Mouse (Mus musculus): ENCODE data around the gene Abhd2.

The Abhd2 gene

GRCm38 (mm10) chr7:79318110-79318801, 45.3 kb downstream of the Abhd2 start:
- CTCF ChIA-PET: interaction anchor here in 1 of 4 experiments (1.5 kb wide), 1 partner anchor 28 kb away, joined by 8 read pairs; no protein-coding TSS in a partner anchor

GRCm38 (mm10) chr7:79323855-79324254, 50.9 kb downstream of the Abhd2 start:
- ChIA-PET POLR2A (interaction anchor here in 3 of 4 experiments (0.6 to 1.4 kb wide), 4 partner anchors 9 to 91 kb away, joined by 3 to 7 read pairs (median 3); partner anchors contain the start of gene Abhd2 (in 1 of the 3)), CTCF (interaction anchor here in 3 of 4 experiments (0.7 to 2.2 kb wide), 3 partner anchors 22 kb away, joined by 3 to 8 read pairs (median 4); no protein-coding TSS in a partner anchor)

More at GRCm38 (mm10) chr7:79318110-79318801, 45.3 kb downstream of the Abhd2 start:
- POLR2A ChIA-PET: no interaction called here

DNA sequence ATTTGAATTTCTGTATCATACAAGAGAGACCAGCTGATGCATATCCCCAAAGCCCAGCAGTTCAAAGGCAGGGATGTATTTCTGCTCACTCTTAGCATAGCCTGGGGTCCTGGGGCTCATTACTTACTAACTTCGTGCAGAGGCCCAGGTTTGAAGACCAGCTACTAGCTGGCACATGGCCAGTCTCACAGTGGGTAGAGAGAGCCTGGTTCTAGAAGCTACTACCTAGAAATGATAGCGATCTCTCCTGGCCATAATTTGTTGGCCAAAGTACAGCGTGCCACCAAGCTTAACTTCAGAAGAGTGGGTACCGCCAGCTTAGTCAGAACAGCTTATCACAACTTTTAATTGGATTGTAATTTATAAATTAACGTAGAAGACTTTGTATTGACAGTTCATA, 55.8 kb downstream of the Abhd2 start:
- POLR2A ChIA-PET: interaction anchor here in 3 of 4 experiments (0.6 to 1.2 kb wide), 6 partner anchors 19 to 139 kb away, joined by 3 to 4 read pairs (median 3); no protein-coding TSS in a partner anchor
- CTCF ChIA-PET: interaction anchor here (0.6 to 6.7 kb wide), 7 partner anchors 17 to 586 kb away, joined by 3 to 54 read pairs (median 3); no protein-coding TSS in a partner anchor

DNA sequence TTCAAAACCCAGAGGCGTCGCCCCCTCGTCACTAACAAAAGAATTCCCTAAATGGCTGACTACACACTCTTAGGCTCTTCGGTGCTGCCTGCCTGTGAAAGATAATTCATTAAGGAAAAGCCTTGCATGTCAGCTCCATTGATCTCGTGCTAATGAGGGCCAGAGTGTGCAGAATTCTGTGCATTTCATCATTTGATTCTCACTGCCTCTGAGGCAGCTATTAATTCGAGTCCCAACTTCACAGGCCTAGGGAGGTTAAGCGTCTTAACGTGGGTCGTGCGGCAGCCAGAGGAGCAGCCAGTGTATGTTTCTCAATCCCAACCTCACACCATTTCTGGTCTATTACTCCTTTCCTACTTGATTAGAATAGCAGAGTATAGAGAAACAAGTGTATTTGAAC, 58.2 kb downstream of the Abhd2 start:
- ChIA-PET CTCF (interaction anchor here (0.6 to 6.7 kb wide), 11 partner anchors 15 to 198 kb away, joined by 3 to 54 read pairs (median 6); no protein-coding TSS in a partner anchor), POLR2A (interaction anchor here in 1 of 4 experiments (0.6 to 3.8 kb wide), 4 partner anchors 15 to 415 kb away, joined by 3 to 19 read pairs (median 4); no protein-coding TSS in a partner anchor)

- POLR2A ChIA-PET: interaction anchor here in 3 of 4 experiments (1.2 to 3.8 kb wide), 8 partner anchors 10 to 30 kb away, joined by 3 to 19 read pairs (median 5); no protein-coding TSS in a partner anchor
These were observed 60.4 kb downstream of the Abhd2 start for GRCm38 (mm10) chr7:79333419-79333818.

DNA sequence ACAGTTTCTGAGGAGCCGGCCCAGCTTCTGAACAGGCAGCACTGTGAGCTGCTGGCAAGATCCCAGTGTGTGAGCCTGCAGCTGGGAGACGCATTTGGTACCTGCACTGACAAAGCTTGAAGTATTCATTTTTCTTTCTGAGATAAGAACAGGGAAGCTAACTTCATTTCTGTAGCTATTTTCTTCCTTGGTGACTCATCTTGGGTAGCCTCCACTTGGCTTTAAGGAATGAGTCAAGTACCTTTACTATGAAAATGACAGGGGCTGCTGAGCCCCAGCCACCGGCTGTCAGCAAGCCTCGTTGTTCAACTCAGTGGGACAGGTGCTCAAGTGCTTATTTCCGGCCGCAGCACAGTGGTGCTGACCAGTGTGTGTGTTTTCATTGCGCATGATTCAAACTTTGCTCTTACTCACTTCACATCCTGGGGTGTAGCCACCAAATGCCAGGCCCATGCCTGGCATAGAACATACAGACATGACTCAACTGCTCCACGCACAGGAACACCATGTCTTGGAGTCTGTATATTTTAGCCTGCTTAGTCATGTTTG, 63.4 kb downstream of the Abhd2 start:
- ChIA-PET CTCF (interaction anchor here in 2 of 4 experiments (1.1 to 2.6 kb wide), 3 partner anchors 10 to 13 kb away, joined by 4 to 16 read pairs (median 9); no protein-coding TSS in a partner anchor), POLR2A (interaction anchor here in 1 of 4 experiments (1.6 kb wide), 1 partner anchor 10 kb away, joined by 5 read pairs; no protein-coding TSS in a partner anchor)

More at GRCm38 (mm10) chr7:79333419-79333818, 60.4 kb downstream of the Abhd2 start:
- CTCF ChIA-PET: interaction anchor here (1.0 to 6.7 kb wide), 4 partner anchors 12 to 13 kb away, joined by 4 to 54 read pairs (median 16); no protein-coding TSS in a partner anchor

DNA sequence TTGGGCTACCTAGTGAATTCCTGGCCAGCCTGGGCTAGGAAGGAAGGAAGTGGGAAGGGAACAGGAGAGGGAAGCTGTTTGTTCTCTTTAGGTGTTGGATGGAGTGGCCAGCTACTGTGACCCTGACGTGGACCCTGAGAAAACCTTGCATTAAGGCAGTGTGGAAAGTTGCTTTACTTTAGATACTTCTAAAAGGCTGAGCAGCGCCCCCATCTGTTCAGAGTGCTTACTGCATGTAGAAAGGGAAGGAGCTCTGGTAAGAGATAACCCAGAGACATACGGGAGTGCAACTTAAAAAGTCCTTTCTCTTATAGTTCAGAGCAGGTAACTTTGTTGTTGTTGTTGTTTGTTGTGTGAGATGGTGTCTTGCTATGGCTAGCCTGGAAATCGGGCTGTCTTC, 72.9 kb downstream of the Abhd2 start:
- ChIA-PET CTCF (interaction anchor here (0.5 to 3.5 kb wide), 111 partner anchors 10 to 730 kb away, joined by 3 to 54 read pairs (median 4); partner anchors contain the start of genes Abhd2 (in 2 of the 4), Hapln3 (in 2 of the 4), Aen (in 1 of the 4) and Mfge8 (in 1 of the 4)), POLR2A (interaction anchor here in 3 of 4 experiments (0.5 to 3.1 kb wide), 18 partner anchors 9 to 330 kb away, joined by 3 to 19 read pairs (median 3); partner anchors contain the start of genes Abhd2 (in 1 of the 3) and Mfge8 (in 1 of the 3))

GRCm38 (mm10) chr7:79346555-79347075, 73.6 kb downstream of the Abhd2 start:
- POLR2A ChIA-PET: interaction anchor here in 3 of 4 experiments (0.5 to 3.1 kb wide), 18 partner anchors 10 to 331 kb away, joined by 3 to 19 read pairs (median 3); partner anchors contain the start of gene Mfge8 (in 1 of the 3)
- CTCF ChIA-PET: interaction anchor here (0.5 to 3.5 kb wide), 109 partner anchors 10 to 730 kb away, joined by 3 to 54 read pairs (median 4); partner anchors contain the start of genes Abhd2 (in 2 of the 4), Hapln3 (in 2 of the 4), Aen (in 1 of the 4) and Mfge8 (in 1 of the 4)

GRCm38 (mm10) chr7:79347108-79347813, 74.3 kb downstream of the Abhd2 start:
- ChIA-PET POLR2A (interaction anchor here in 2 of 4 experiments (0.6 to 3.1 kb wide), 11 partner anchors 11 to 106 kb away, joined by 3 to 19 read pairs (median 4); partner anchors contain the start of gene Fanci (in 1 of the 2)), CTCF (interaction anchor here (0.5 to 3.5 kb wide), 24 partner anchors 11 to 410 kb away, joined by 3 to 54 read pairs (median 4); partner anchors contain the start of gene Hapln3 (in 1 of the 4))

DNA sequence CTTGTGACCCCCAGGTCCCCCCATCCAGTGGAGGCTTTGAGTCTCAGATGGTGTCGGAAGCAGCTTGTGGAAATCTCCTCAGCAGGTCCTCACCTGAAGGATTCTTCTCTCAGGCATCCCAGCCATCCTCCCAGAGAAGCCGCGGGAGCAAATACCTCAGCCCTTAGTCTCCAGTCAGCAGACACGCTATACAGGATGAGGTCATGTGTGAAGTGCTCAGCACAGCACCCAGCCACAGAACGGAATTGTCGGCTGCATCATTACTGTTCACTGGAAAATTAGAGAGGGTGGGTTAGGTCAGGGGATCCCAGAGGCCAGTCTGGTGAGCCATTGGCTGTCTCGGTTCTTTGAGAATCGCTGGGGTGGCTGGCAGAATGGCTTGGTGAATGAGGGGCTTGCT, 75.8 kb downstream of the Abhd2 start:
- ChIA-PET CTCF (interaction anchor here (0.8 to 3.3 kb wide), 14 partner anchors 13 to 424 kb away, joined by 3 to 19 read pairs (median 4); partner anchors contain the start of gene Hapln3 (in 1 of the 4)), POLR2A (interaction anchor here in 3 of 4 experiments (0.6 to 1.7 kb wide), 7 partner anchors 39 to 442 kb away, joined by 3 to 5 read pairs (median 3); partner anchors contain the start of genes Abhd2 (in 1 of the 3) and Fanci (in 1 of the 3))

- ChIA-PET POLR2A (interaction anchor here in 3 of 4 experiments (0.5 to 1.3 kb wide), 9 partner anchors 17 to 443 kb away, joined by 3 to 6 read pairs (median 3); partner anchors contain the start of gene Abhd2 (in 1 of the 3)), CTCF (interaction anchor here (0.5 to 3.3 kb wide), 36 partner anchors 9 to 998 kb away, joined by 3 to 19 read pairs (median 3); partner anchors contain the start of genes Hapln3 (in 1 of the 4) and Rlbp1 (in 1 of the 4))
These were observed 76.9 kb downstream of the Abhd2 start for GRCm38 (mm10) chr7:79349738-79350386.

DNA sequence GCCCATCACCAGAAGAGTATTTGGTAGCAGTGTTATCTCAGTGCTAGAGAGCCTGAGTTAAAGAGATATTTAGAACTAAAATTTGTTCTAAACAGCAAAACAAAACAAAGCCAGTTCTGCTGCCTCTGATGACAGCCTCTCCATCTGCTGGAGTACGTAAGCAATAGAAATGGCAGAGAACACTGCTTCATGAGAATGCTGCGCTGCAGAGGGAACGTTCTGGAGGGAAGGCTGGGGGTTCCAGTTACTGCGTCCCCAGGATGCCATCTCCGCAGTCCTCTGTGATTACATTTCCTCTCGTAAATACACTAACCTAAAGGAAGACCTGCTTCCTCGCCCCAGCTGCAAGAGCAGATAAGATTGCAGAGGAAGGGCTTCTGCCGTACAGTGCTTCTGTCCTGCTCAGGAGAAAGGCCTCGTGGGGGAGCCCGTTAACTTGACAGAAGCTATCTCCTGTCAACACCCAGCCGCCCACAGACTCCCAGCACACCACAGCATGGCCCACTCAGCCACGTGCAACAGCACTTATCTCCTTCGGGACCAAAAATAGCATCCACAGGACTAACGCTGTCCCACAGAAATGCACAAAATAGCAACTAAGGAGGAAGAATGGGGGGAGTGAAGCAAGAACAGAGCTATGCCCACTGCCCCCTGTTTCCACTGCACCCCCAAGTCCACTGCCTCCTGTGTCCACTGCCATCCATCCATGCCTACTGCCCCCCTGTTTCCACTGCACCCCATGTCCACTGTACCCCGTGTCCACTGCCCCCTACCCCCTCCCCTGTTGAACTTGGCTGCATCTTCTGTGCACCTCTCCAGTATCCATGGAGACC, 85.6 kb downstream of the Abhd2 start:
- POLR2A ChIA-PET: interaction anchor here in 2 of 4 experiments (0.9 to 1.1 kb wide), 2 partner anchors 12 to 40 kb away, joined by 3 read pairs; no protein-coding TSS in a partner anchor
- CTCF ChIA-PET: interaction anchor here in 2 of 4 experiments (0.6 to 1.5 kb wide), 6 partner anchors 9 to 371 kb away, joined by 3 to 14 read pairs (median 5); no protein-coding TSS in a partner anchor

DNA sequence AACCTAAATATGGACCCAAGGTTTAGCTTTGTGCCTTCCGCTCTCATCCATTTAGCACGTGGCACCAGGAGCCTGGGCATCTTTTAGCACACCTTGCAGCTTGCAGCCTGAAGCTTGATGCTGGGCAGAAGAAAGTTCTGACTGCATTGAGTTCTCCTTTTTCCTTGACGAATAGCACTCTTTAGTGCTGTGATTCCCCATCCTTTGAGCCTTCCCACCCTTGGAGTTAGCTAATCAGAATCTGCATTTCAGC, 86.1 kb downstream of the Abhd2 start:
- ChIA-PET POLR2A (interaction anchor here in 2 of 4 experiments (0.9 to 1.1 kb wide), 2 partner anchors 13 to 39 kb away, joined by 3 read pairs; no protein-coding TSS in a partner anchor), CTCF (interaction anchor here in 2 of 4 experiments (0.6 to 1.5 kb wide), 4 partner anchors 9 to 370 kb away, joined by 4 to 14 read pairs (median 5); no protein-coding TSS in a partner anchor)

- CTCF ChIA-PET: interaction anchor here in 1 of 4 experiments (1.5 kb wide), 1 partner anchor 14 kb away, joined by 4 read pairs; no protein-coding TSS in a partner anchor
- POLR2A ChIA-PET: interaction anchor here in 2 of 4 experiments (0.6 kb wide), 2 partner anchors 34 to 449 kb away, joined by 4 to 6 read pairs; no protein-coding TSS in a partner anchor
These were observed 87.1 kb downstream of the Abhd2 start for GRCm38 (mm10) chr7:79360056-79360455.

GRCm38 (mm10) chr7:79362208-79362607, 89.2 kb downstream of the Abhd2 start:
- POLR2A ChIA-PET: interaction anchor here in 1 of 4 experiments (1.5 kb wide), 1 partner anchor 11 kb away, joined by 5 read pairs; no protein-coding TSS in a partner anchor
- CTCF ChIA-PET: interaction anchor here in 1 of 4 experiments (0.5 kb wide), 1 partner anchor 325 kb away, joined by 3 read pairs; no protein-coding TSS in a partner anchor

All from embryonic stem cell, embryonic (primary cell).